Mouse (Mus musculus) hindbrain, embryonic 11.5 days (tissue): Measurements from ENCODE around the gene Gucy2d. TPM values are rescaled to one million over a fixed set of nuclear protein-coding genes. Genes with fewer than 3 reads are reported as not detected.

ENCODE experiments used
- ATAC-seq: fragments of 200-750 bp; cut with Nextera tagmentation; 2 replicates; pipeline ENCODE4 v1.8.0; 2017; ENCODE audit warnings: mild to moderate bottlenecking, moderate TSS enrichment, moderate library complexity; ENCODE audit not compliant: low FRiP score
- DNase-seq: peaks from one replicate; pipeline ENCODE4 v3.0.0-alpha.2; 2015; ENCODE audit warnings: low spot score
- H3K27ac ChIP-seq: fragments of 300-500 bp; sonication (generic); 2 replicates; pipeline ENCODE4 v1.5.1; 2014; ENCODE audit warnings: mild to moderate bottlenecking, low read depth, low read length
- H3K27me3 ChIP-seq: fragments of 300-500 bp; sonication (generic); 2 replicates; pipeline ENCODE4 v1.6.1; 2014; ENCODE audit warnings: mild to moderate bottlenecking, low read length, moderate library complexity, mixed read lengths; ENCODE audit not compliant: control insufficient read depth, insufficient read depth
- H3K36me3 ChIP-seq: fragments of 300-500 bp; sonication (generic); 2 replicates; pipeline ENCODE4 v1.6.1; 2014; ENCODE audit warnings: mild to moderate bottlenecking, low read length, moderate library complexity, mixed read lengths; ENCODE audit not compliant: control insufficient read depth, insufficient read depth
- H3K4me1 ChIP-seq: fragments of 300-500 bp; sonication (generic); replicated peaks from 2 replicates; pipeline ENCODE4 v1.6.1; 2014; ENCODE audit warnings: low read length, mixed read lengths; ENCODE audit not compliant: control insufficient read depth, insufficient read depth
- H3K4me2 ChIP-seq: fragments of 300-500 bp; sonication (generic); replicated peaks from 2 replicates; pipeline ENCODE4 v1.6.1; 2014; ENCODE audit warnings: mild to moderate bottlenecking, low read depth, low read length
- H3K4me3 ChIP-seq: fragments of 300-500 bp; sonication (generic); 2 replicates; pipeline ENCODE4 v1.5.1; 2014; ENCODE audit warnings: low read depth, low read length
- H3K9ac ChIP-seq: fragments of 300-500 bp; sonication (generic); 2 replicates; pipeline ENCODE4 v1.6.1; 2014; ENCODE audit warnings: low read depth, low read length
- H3K9me3 ChIP-seq: fragments of 300-500 bp; sonication (generic); 2 replicates; pipeline ENCODE4 v1.6.1; 2016; ENCODE audit warnings: low read length; ENCODE audit not compliant: control insufficient read depth
- WGBS: fragments of 180-500 bp; shearing (Covaris S2); extraction: QIAGEN DNeasy Blood & Tissue Kit; methylation state at CpG from one replicate; pipeline ENCODE4 v1.1.7; 2014; 5-methylcytosine and 5-hydroxymethylcytosine counted together
- polyA plus RNA-seq: library from polyadenylated mRNA; unstranded; fragments of >200 nt; fragmentation: Nextera tagmentation; extraction: Ambion mirVana; gene quantifications from 2 replicates; pipeline ENCODE4 v1.2.1, GENCODE M21; 2014

Gucy2d gene
- polyA plus RNA-seq, 1 experiment from 2014 or later = not detected

GRCm38 (mm10) chr7:98510961-98511958 lies 71.0 kb downstream of the Gucy2d start:
- Histone ChIP-seq H3K27me3 (no peaks in the 10 kb centered on the region), H3K36me3 (no peaks in the 10 kb centered on the region), H3K4me2 (no peak overlapping the region), H3K9me3 (no peaks in the 10 kb centered on the region), H3K4me3 (no peak overlapping the region), H3K27ac (no peak overlapping the region), H3K9ac (no peak overlapping the region), H3K4me1 (no peaks in the 10 kb centered on the region)
- no peak for ATAC-seq
- 72% methylated on average over 15 of the region's 15 CpGs for WGBS
- DNase-seq = no peak

DNA sequence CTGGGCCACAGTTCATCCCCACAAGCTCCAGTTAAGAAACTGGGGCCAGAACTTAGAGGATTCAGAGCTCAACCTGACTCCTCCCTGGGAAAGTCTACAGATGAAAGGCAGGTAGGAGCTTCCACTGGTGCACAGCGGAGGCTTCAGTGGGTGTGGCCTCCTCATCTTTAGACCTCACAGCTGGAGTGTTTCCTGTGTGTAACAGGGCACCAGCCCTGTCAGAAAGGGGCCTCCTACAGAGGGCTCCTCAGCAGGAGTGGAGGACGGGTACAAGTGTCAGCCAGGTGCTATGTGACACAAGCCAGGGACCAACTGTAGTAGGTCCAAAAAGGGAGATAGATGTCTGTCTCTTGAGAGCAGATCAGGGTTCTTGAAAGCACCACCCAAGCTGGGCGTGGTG lies 73.0 kb downstream of the Gucy2d start:
- H3K27me3 ChIP-seq = no peaks in the 10 kb centered on the region
- no peaks in the 10 kb centered on the region for H3K4me1 ChIP-seq
- ATAC-seq (no peak), DNase-seq (no peak)
- H3K9me3 ChIP-seq = no peaks in the 10 kb centered on the region
- H3K4me3 ChIP-seq = no peak overlapping the region
- no peak overlapping the region for H3K4me2 ChIP-seq
- no peak overlapping the region for H3K27ac ChIP-seq
- 68% methylated on average over 3 of the region's 3 CpGs for WGBS
- no peak overlapping the region for H3K9ac ChIP-seq
- no peaks in the 10 kb centered on the region for H3K36me3 ChIP-seq

- no peak for DNase-seq
Measured at GRCm38 (mm10) chr7:98522576-98522975, 82.4 kb downstream of the Gucy2d start.

GRCm38 (mm10) chr7:98523070-98523812 lies 83.0 kb downstream of the Gucy2d start:
- no peaks in the 10 kb centered on the region for H3K9me3 ChIP-seq
- H3K4me1 ChIP-seq = no peaks in the 10 kb centered on the region
- H3K9ac ChIP-seq = no peak overlapping the region
- 80% methylated on average over 8 of the region's 8 CpGs for WGBS
- no peak overlapping the region for H3K4me2 ChIP-seq
- H3K36me3 ChIP-seq = no peaks in the 10 kb centered on the region
- no peaks in the 10 kb centered on the region for H3K27me3 ChIP-seq
- no peak for ATAC-seq
- H3K4me3 ChIP-seq = no peak overlapping the region
- no peak overlapping the region for H3K27ac ChIP-seq
- no peak for DNase-seq

More at GRCm38 (mm10) chr7:98522576-98522975, 82.4 kb downstream of the Gucy2d start:
- no peaks in the 10 kb centered on the region for H3K36me3 ChIP-seq
- no peak overlapping the region for H3K4me2 ChIP-seq
- no peak for ATAC-seq
- no peaks in the 10 kb centered on the region for H3K9me3 ChIP-seq
- no peak overlapping the region for H3K4me3 ChIP-seq
- no peak overlapping the region for H3K27ac ChIP-seq
- no peaks in the 10 kb centered on the region for H3K27me3 ChIP-seq
- H3K9ac ChIP-seq = no peak overlapping the region
- 84% methylated on average over 5 of the region's 5 CpGs for WGBS
- no peaks in the 10 kb centered on the region for H3K4me1 ChIP-seq

GRCm38 (mm10) chr7:98523813-98524361 lies 83.7 kb downstream of the Gucy2d start:
- DNase-seq (peak; percentile 24), ATAC-seq (no peak)
- H3K27ac ChIP-seq = no peak overlapping the region
- no peaks in the 10 kb centered on the region for H3K36me3 ChIP-seq
- whole genome bisulfite sequencing = 9% methylated on average over 7 of the region's 7 CpGs
- H3K4me2 ChIP-seq = no peak overlapping the region
- no peak overlapping the region for H3K9ac ChIP-seq
- H3K4me1 ChIP-seq = no peaks in the 10 kb centered on the region
- no peak overlapping the region for H3K4me3 ChIP-seq
- no peaks in the 10 kb centered on the region for H3K9me3 ChIP-seq
- no peaks in the 10 kb centered on the region for H3K27me3 ChIP-seq

DNA sequence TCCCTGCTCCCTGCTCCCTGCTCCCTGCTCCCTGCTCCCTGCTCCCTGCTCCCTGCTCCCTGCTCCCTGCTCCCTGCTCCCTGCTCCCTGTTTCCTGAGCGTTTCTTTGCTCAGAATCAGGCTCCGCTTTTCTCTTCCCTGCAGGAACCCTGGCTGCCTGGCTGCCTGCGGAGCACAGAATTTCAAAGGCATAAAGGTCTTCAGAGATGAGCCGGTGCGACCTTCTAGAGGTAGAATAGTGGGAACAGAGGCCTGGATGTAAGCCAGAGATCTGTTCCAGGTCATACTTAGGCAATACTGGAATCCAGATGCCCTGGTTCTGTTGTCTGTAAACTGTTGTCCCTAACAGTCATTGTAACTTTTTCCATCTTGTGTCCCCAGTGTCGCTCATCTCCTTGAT lies 84.2 kb downstream of the Gucy2d start:
- Histone ChIP-seq H3K4me1 (no peaks in the 10 kb centered on the region), H3K9ac (no peak overlapping the region), H3K27ac (no peak overlapping the region), H3K4me2 (no peak overlapping the region), H3K9me3 (no peaks in the 10 kb centered on the region), H3K36me3 (no peaks in the 10 kb centered on the region), H3K27me3 (no peaks in the 10 kb centered on the region), H3K4me3 (no peak overlapping the region)
- WGBS = 24% methylated on average over 6 of the region's 6 CpGs
- ATAC-seq (no peak), DNase-seq (no peak)

GRCm38 (mm10) chr7:98524869-98525699 lies 84.9 kb downstream of the Gucy2d start:
- WGBS = 82% methylated on average over 6 of the region's 6 CpGs
- Histone ChIP-seq H3K9ac (no peak overlapping the region), H3K27ac (no peak overlapping the region), H3K4me2 (no peak overlapping the region), H3K4me3 (no peak overlapping the region), H3K36me3 (no peaks in the 10 kb centered on the region), H3K9me3 (no peaks in the 10 kb centered on the region), H3K4me1 (no peaks in the 10 kb centered on the region), H3K27me3 (no peaks in the 10 kb centered on the region)
- ATAC-seq = no peak
- DNase-seq = no peak
